Mouse (Mus musculus): Measurements from ENCODE around the gene Dolpp1. TPM values are rescaled to one million over a fixed set of nuclear protein-coding genes. Genes with fewer than 3 reads are reported as not detected.

Gene Dolpp1
- total and polyA plus RNA-seq, 3 experiments: 17.9 to 22.3 (median 19.2) TPM

DNA sequence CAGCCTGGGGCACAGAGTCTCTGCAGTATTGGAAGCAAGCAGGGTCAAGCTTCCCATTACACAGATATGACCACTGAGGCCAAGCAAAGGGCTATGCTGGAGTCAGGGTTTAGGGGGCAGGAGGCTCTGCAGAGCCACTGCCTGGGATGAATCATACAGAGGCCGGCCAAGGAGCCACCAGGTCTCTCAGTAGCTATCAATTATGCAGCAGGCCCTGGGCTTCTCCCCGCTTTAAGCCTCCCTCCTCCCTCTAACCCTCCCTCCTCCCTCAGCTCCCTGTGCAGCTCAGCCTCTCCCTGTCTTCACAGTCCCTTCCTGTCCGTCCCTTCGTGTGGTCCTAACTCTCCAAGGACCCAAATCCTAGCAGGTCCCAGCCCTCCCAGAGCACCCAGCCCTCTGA lies 35.8 kb upstream of the Dolpp1 start:
- Histone ChIP-seq H3K4me1 (ENCODE audit: control insufficient read depth in 1 of 2, insufficient read depth in 2 of 2) (peaks cover 10 to 21% of the 10 kb centered on the region in 2 experiments), H3K9ac (ENCODE audit: insufficient read depth, low read depth) (no peak overlapping the region), H3K79me2 (replicated peaks; ENCODE audit: control insufficient read depth, extremely low read depth, insufficient read depth, poor library complexity, severe bottlenecking) (no peaks in the 10 kb centered on the region), H3K9me3 (replicated peaks; ENCODE audit: low read length) (no peaks in the 10 kb centered on the region), H3K27me3 (replicated peaks) (no peaks in the 10 kb centered on the region), H3K27ac (ENCODE audit: insufficient read depth, low read depth) (no peak overlapping the region), H3K4me3 (replicated peaks in 1 of 3; ENCODE audit: low read depth in 2 of 3, low read length in 2 of 3, poor library complexity in 1 of 3) (no peak overlapping the region), H3K4me2 (ENCODE audit: insufficient read depth, low read depth, poor library complexity, severe bottlenecking) (no peak overlapping the region), H3K36me3 (replicated peaks in 1 of 2; ENCODE audit: control insufficient read depth in 1 of 2, insufficient read depth in 1 of 2, low read length in 1 of 2) (peaks cover 15 to 49% of the 10 kb centered on the region in 2 experiments)
- TF ChIP-seq TCF12 (IDR thresholded peaks at IDR 0.05; ENCODE audit: low read depth, low read length) (no peak), JUND (conservative IDR thresholded peaks at IDR 0.05; ENCODE audit: low read depth, low read length) (no peak)
- dilution Hi-C loops (cut with MboI; ENCODE audit: extremely low pct_ligation_motif_present, extremely low pct_unique_long_range_greater_than_20kb, low sequenced_read_pairs) (no loop called here), in situ Hi-C loops (cut with MboI; ENCODE audit: low pct_ligation_motif_present, low pct_unique_long_range_greater_than_20kb, low sequenced_read_pairs) (no loop called here)
- no peak for DNase-seq (ENCODE audit: extremely low read depth)

DNA sequence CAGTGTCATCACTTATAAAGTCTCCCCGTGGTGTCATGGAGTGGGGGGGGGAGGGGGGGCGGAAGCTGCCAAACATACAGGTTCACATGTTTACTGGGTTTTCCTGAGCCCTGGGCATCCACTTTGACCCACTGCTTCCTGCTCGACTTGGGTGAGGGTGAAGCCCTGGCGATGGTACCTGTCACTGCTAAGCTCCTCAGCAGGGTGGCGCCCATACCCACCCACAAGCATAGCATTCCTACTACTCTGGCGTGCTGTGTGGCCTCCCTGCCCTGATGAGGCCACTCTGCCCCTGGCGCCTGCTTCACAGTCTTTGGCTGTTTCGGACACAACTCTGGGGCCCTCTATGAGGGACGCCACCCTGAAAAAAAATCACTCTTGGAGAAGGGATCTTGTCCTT lies 35.1 kb upstream of the Dolpp1 start:
- Histone ChIP-seq H3K9ac (ENCODE audit: insufficient read depth, low read depth) (no peak overlapping the region), H3K79me2 (replicated peaks; ENCODE audit: control insufficient read depth, extremely low read depth, insufficient read depth, poor library complexity, severe bottlenecking) (no peaks in the 10 kb centered on the region), H3K9me3 (replicated peaks; ENCODE audit: low read length) (no peaks in the 10 kb centered on the region), H3K27me3 (replicated peaks) (no peaks in the 10 kb centered on the region), H3K4me1 (ENCODE audit: control insufficient read depth in 1 of 2, insufficient read depth in 2 of 2) (peaks cover 10 to 21% of the 10 kb centered on the region in 2 experiments), H3K4me2 (ENCODE audit: insufficient read depth, low read depth, poor library complexity, severe bottlenecking) (no peak overlapping the region), H3K36me3 (replicated peaks in 1 of 2; ENCODE audit: control insufficient read depth in 1 of 2, insufficient read depth in 1 of 2, low read length in 1 of 2) (peaks cover 15 to 48% of the 10 kb centered on the region in 2 experiments), H3K4me3 (replicated peaks in 1 of 3; ENCODE audit: low read depth in 2 of 3, low read length in 2 of 3, poor library complexity in 1 of 3) (no peak overlapping the region), H3K27ac (ENCODE audit: insufficient read depth, low read depth) (no peak overlapping the region)
- DNase-seq (ENCODE audit: extremely low read depth): no peak
- TF ChIP-seq E2F4 (IDR thresholded peaks at IDR 0.05; ENCODE audit: insufficient replicate concordance, low read depth, low read length): no peak
- TF ChIP-seq USF1 (IDR thresholded peaks at IDR 0.05; ENCODE audit: low read depth, low read length): no peak
- no peak for TF ChIP-seq TBP (conservative IDR thresholded peaks at IDR 0.05; ENCODE audit: low read depth, low read length)
- TF ChIP-seq ZC3H11A (IDR thresholded peaks at IDR 0.05; ENCODE audit: low read depth, low read length): no peak
- no peak for TF ChIP-seq POLR2A (IDR thresholded peaks at IDR 0.05; ENCODE audit: low read depth, low read length)
- no peak for TF ChIP-seq MAFK (IDR thresholded peaks at IDR 0.05; ENCODE audit: insufficient replicate concordance, low read length)
- no peak for TF ChIP-seq RAD21 (IDR thresholded peaks at IDR 0.05; ENCODE audit: low read depth, low read length)
- TF ChIP-seq ZNF384 (IDR thresholded peaks at IDR 0.05; ENCODE audit: low read depth, low read length): no peak
- no peak for TF ChIP-seq POLR2AphosphoS2 (IDR thresholded peaks at IDR 0.05; ENCODE audit: low read depth, low read length)
- TF ChIP-seq GABPA (IDR thresholded peaks at IDR 0.05; ENCODE audit: insufficient replicate concordance, low read depth, low read length): no peak
- no peak for TF ChIP-seq MYC (IDR thresholded peaks at IDR 0.05; ENCODE audit: low read depth, low read length)
- TF ChIP-seq NELFE (IDR thresholded peaks at IDR 0.05; ENCODE audit: low read depth, low read length): no peak
- TF ChIP-seq JUN (IDR thresholded peaks at IDR 0.05; ENCODE audit: insufficient read depth, low read depth, low read length): no peak
- TF ChIP-seq IRF4 (IDR thresholded peaks at IDR 0.05; ENCODE audit: low read depth, low read length): no peak
- dilution Hi-C loops (cut with MboI; ENCODE audit: extremely low pct_ligation_motif_present, extremely low pct_unique_long_range_greater_than_20kb, low sequenced_read_pairs) (no loop called here), in situ Hi-C loops (cut with MboI; ENCODE audit: low pct_ligation_motif_present, low pct_unique_long_range_greater_than_20kb, low sequenced_read_pairs) (no loop called here)
